Mouse (Mus musculus): Measurements from ENCODE around the gene Sorbs1.

DNA sequence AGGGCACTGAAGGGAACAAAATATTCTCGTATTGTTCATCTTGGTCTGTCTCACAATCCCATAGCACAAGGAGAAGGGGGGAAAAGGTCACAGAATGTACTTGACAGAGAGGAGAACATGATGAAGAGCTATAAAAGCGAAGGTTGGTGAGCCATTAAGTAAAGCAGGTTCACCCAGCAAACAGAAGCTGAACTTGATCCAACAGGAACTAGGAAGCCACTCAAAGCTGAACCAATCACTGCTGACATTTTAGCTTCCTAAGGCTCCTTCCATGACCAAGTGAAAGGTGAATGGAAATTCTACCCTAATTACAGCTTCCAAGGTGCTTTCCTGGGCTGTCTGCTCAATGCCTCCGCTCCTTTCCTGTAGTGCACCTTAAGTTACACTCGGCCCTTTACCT lies 262.5 kb downstream of the Sorbs1 start:
- no peak for TF ChIP-seq CTCF (IDR thresholded peaks at IDR 0.05; ENCODE audit: borderline replicate concordance, insufficient read depth, low read depth, low read length)
- TF ChIP-seq POLR2A (IDR thresholded peaks at IDR 0.05; ENCODE audit: borderline replicate concordance, insufficient read depth, low read length) = no peak

Data from cerebellum, adult 2 months (tissue).